In the genomic region with DNA sequence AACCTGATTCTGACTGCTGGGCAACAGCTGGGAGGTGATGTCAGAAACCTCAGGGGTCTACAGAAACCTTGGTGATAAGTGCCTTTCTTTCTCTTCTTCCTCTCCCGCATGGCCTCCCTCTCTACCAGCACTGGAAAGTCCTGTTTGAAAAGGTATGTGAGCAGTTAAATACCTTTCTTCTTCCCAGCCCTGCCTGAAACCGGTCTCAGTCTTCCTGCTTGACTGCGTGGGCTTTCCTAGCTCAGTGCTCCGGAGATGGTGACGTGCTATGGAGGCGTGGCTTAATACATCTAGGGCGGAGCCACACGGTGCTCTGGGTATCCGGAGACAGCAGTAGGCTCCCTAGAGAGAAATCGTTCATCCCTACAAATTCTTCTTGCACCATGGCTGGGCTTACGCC, we compare ENCODE assay signal across 8 mouse cellular contexts. TPM values are rescaled to one million over a fixed set of nuclear protein-coding genes. Genes with fewer than 3 reads are reported as not detected.
DNase-seq lines count a peak whose midpoint lies in the region; ATAC-seq lines count a peak whose summit lies in the region.

No protein-coding gene starts in this region.

- intact Hi-C loops in gastrocnemius, postnatal 14 days (cut with DNase I; ENCODE audit: low total_unique reads): no loop called here

- ATAC-seq in activated CD4-positive, CD25-positive, alpha-beta regulatory T cell, adult 4 months: peak; percentile 87

- peak; percentile 90 for DNase-seq in embryo, embryonic 10 days (ENCODE audit: low spot score)
- DNase-seq in gastrocnemius, postnatal 14 days: peak; percentile 66
- peak; percentile 93 for DNase-seq in induced T-regulatory cell, adult 2 months (ENCODE audit: low read depth)
- peak; percentile 79 to 85 for DNase-seq in left cerebral cortex, adult 18-20 months (ENCODE audit: low spot score in 2 of 2)
- peak; percentile 90 for DNase-seq in lung, postnatal 36 days
- DNase-seq in retina, postnatal 7 days (ENCODE audit: low read depth, low spot score): peak; percentile 71
- DNase-seq in adipocyte (ENCODE audit: low spot score): no peak

RNA-seq across cellular contexts. Expression of gene Rhbdl3, which starts 1.8 kb away (rescaled TPM):
- polyA plus RNA-seq in activated CD4-positive, CD25-positive, alpha-beta regulatory T cell, adult 4 months (2017; shearing (Covaris generic)): under 1 TPM; 0.17 to 0.48 TPM
- 10 to 100 TPM; 10.6 to 11.4 TPM for total RNA-seq in gastrocnemius, postnatal 14 days (2021)
- total RNA-seq in left cerebral cortex, adult 18-20 months (2021): 10 to 100 TPM; 22.3 to 24.5 TPM
